Mouse (Mus musculus): ENCODE measurements around the gene Ltbp1. TPM values are rescaled to one million over a fixed set of nuclear protein-coding genes. Genes with fewer than 3 reads are reported as not detected.
"Not testable (repeated sequence)": the region's sequence is repeated elsewhere in the genome, so short reads cannot be mapped to it uniquely, and the experiment has no call there.

Gene Ltbp1
- polyA plus RNA-seq, 1 experiment: 20.3 TPM

DNA sequence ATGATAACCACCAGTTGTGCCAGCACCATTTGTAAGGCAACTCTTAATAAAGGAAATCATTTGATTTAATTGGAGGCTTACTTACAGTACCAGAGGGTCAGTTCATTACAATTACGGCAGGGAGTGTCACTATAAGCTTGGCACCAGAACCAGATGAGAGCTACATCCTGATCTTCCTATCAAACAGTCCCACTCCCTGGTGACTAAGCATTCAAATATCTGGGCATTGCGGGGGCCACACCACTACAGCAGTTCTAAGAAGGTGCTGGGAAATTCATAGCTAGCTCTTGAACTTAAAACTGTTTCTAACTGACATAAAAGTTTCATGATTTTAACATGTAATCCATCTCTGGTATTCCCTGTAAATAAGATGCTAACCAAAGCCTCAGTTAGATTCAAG, 134.4 kb downstream of the Ltbp1 start:
- Histone ChIP-seq H3K4me3 (replicated peaks; ENCODE audit: control insufficient read depth, low read depth, low read length) (no peak overlapping the region), H3K4me1 (ENCODE audit: control insufficient read depth, insufficient read depth, low read length) (no peaks in the 10 kb centered on the region), H3K27ac (ENCODE audit: control insufficient read depth, insufficient read depth, low read depth, low read length, poor library complexity) (no peak overlapping the region)
- TF ChIP-seq CTCF (IDR thresholded peaks at IDR 0.05; ENCODE audit: control insufficient read depth, insufficient read depth, low read length): no peak
- TF ChIP-seq POLR2A (IDR thresholded peaks at IDR 0.05; ENCODE audit: borderline replicate concordance, control insufficient read depth, low read depth, low read length): no peak
- WGBS: 67% methylated on average over 2 of the region's 2 CpGs

- H3K27ac ChIP-seq (ENCODE audit: control insufficient read depth, insufficient read depth, low read depth, low read length, poor library complexity); H3K4me3 ChIP-seq (replicated peaks; ENCODE audit: control insufficient read depth, low read depth, low read length); H3K4me1 ChIP-seq (ENCODE audit: control insufficient read depth, insufficient read depth, low read length): not testable (repeated sequence)
- WGBS: 51% methylated on average over 7 of the region's 7 CpGs
Observed at GRCm38 (mm10) chr17:75142845-75143244, 137.5 kb downstream of the Ltbp1 start.

- 91% methylated on average over 6 of the region's 6 CpGs for WGBS
- TF ChIP-seq POLR2A (IDR thresholded peaks at IDR 0.05; ENCODE audit: borderline replicate concordance, control insufficient read depth, low read depth, low read length) (no peak), CTCF (IDR thresholded peaks at IDR 0.05; ENCODE audit: control insufficient read depth, insufficient read depth, low read length) (no peak)
- Histone ChIP-seq H3K4me3 (replicated peaks; ENCODE audit: control insufficient read depth, low read depth, low read length) (no peak overlapping the region), H3K27ac (ENCODE audit: control insufficient read depth, insufficient read depth, low read depth, low read length, poor library complexity) (no peak overlapping the region), H3K4me1 (ENCODE audit: control insufficient read depth, insufficient read depth, low read length) (no peaks in the 10 kb centered on the region)
Observed at GRCm38 (mm10) chr17:75143927-75144326, 138.6 kb downstream of the Ltbp1 start.

GRCm38 (mm10) chr17:75147218-75147617, 141.8 kb downstream of the Ltbp1 start:
- Histone ChIP-seq H3K4me3 (replicated peaks; ENCODE audit: control insufficient read depth, low read depth, low read length) (no peak overlapping the region), H3K4me1 (ENCODE audit: control insufficient read depth, insufficient read depth, low read length) (no peaks in the 10 kb centered on the region), H3K27ac (ENCODE audit: control insufficient read depth, insufficient read depth, low read depth, low read length, poor library complexity) (no peak overlapping the region)
- TF ChIP-seq POLR2A (IDR thresholded peaks at IDR 0.05; ENCODE audit: borderline replicate concordance, control insufficient read depth, low read depth, low read length) (no peak), CTCF (IDR thresholded peaks at IDR 0.05; ENCODE audit: control insufficient read depth, insufficient read depth, low read length) (no peak)
- 29% methylated on average over 4 of the region's 4 CpGs for WGBS

DNA sequence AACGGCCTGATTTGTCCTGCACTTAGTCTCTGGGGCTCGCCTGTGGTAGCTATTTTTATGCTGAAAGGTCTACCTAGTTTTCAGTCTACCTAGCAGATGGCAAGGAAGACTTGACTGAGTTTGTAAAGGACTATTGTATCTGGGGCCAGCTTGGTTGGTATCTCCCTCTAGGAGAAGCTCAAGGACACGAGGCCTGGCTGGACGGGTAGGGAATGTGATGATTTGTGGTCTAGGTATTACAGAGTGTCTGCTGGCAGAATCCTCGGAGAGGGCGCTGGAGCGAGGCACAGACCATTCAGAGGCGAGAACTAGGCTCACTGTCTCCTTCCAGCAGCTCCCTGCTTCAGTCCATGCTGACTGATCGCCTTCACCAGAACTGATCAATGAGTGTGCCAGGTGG, 146.4 kb downstream of the Ltbp1 start:
- Histone ChIP-seq H3K4me1 (ENCODE audit: control insufficient read depth, insufficient read depth, low read length) (no peaks in the 10 kb centered on the region), H3K4me3 (replicated peaks; ENCODE audit: control insufficient read depth, low read depth, low read length) (no peak overlapping the region), H3K27ac (ENCODE audit: control insufficient read depth, insufficient read depth, low read depth, low read length, poor library complexity) (no peak overlapping the region)
- 82% methylated on average over 9 of the region's 9 CpGs for WGBS
- TF ChIP-seq POLR2A (IDR thresholded peaks at IDR 0.05; ENCODE audit: borderline replicate concordance, control insufficient read depth, low read depth, low read length) (no peak), CTCF (IDR thresholded peaks at IDR 0.05; ENCODE audit: control insufficient read depth, insufficient read depth, low read length) (no peak)

- 56% methylated on average over 6 of the region's 6 CpGs for WGBS
- no peak overlapping the region for H3K27ac ChIP-seq (ENCODE audit: control insufficient read depth, insufficient read depth, low read depth, low read length, poor library complexity)
- H3K4me3 ChIP-seq (replicated peaks; ENCODE audit: control insufficient read depth, low read depth, low read length): no peak overlapping the region
- no peaks in the 10 kb centered on the region for H3K4me1 ChIP-seq (ENCODE audit: control insufficient read depth, insufficient read depth, low read length)
- TF ChIP-seq POLR2A (IDR thresholded peaks at IDR 0.05; ENCODE audit: borderline replicate concordance, control insufficient read depth, low read depth, low read length): no peak
- no peak for TF ChIP-seq CTCF (IDR thresholded peaks at IDR 0.05; ENCODE audit: control insufficient read depth, insufficient read depth, low read length)
Observed at GRCm38 (mm10) chr17:75153088-75153487, 147.7 kb downstream of the Ltbp1 start.

DNA sequence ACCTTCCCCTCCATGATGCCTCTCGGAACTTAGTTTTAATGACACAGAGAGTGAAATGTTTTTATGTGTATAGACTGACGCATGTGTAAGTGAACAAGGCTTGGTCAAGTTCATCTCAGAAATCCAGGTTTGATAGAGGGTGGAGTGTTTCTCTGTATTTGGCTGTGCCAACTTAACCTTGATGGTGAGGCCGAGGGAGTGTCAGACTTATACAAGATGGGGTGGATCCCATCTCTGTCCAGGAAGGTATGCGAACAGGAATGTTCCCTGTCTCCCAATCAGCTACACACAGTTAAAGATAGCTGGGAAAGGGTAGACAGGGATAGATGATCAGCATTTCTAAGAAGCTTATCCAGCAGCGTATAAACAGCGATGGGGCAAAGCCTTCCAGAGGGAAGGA, 153.0 kb downstream of the Ltbp1 start:
- no peak for TF ChIP-seq POLR2A (IDR thresholded peaks at IDR 0.05; ENCODE audit: borderline replicate concordance, control insufficient read depth, low read depth, low read length)
- TF ChIP-seq CTCF (IDR thresholded peaks at IDR 0.05; ENCODE audit: control insufficient read depth, insufficient read depth, low read length): no peak
- Histone ChIP-seq H3K27ac (ENCODE audit: control insufficient read depth, insufficient read depth, low read depth, low read length, poor library complexity) (no peak overlapping the region), H3K4me3 (replicated peaks; ENCODE audit: control insufficient read depth, low read depth, low read length) (no peak overlapping the region), H3K4me1 (ENCODE audit: control insufficient read depth, insufficient read depth, low read length) (no peaks in the 10 kb centered on the region)
- 88% methylated on average over 6 of the region's 6 CpGs for WGBS

DNA sequence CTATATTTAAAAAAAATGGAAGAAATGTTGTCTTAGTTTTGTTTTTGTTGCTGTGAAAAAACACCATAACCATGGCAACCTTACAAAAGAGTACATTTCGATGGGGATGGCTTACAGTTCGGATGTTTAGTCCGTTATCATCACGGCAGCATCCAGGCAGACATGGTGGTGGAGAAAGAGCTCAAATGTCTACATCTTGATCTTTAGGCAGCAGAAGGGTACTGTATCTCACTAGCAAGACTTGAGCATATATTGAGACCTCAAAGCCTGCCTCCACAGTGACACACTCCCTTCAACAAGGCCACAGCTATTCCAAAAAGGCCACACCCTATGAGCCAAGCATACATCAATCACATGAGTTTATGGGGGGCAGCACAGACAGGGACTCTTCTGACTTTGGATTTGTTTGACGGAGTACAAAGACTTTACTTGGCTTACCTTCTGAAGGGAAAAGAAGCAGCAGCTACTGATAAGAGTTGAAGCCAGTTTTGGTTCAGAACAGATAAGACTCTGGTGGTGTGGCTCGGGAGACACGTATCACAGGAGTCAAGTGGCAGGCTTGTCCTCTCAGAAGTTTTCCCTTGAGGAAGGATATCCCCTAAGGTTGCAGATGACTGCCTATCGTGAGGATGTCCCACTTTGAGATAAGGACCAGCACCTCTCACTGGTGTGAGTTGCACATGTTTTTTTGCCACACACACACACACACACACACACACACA, 153.9 kb downstream of the Ltbp1 start:
- TF ChIP-seq CTCF (IDR thresholded peaks at IDR 0.05; ENCODE audit: control insufficient read depth, insufficient read depth, low read length) (no peak), POLR2A (IDR thresholded peaks at IDR 0.05; ENCODE audit: borderline replicate concordance, control insufficient read depth, low read depth, low read length) (no peak)
- Histone ChIP-seq H3K27ac (ENCODE audit: control insufficient read depth, insufficient read depth, low read depth, low read length, poor library complexity) (no peak overlapping the region), H3K4me3 (replicated peaks; ENCODE audit: control insufficient read depth, low read depth, low read length) (no peak overlapping the region), H3K4me1 (ENCODE audit: control insufficient read depth, insufficient read depth, low read length) (no peaks in the 10 kb centered on the region)
- WGBS: 64% methylated on average over 8 of the region's 8 CpGs

GRCm38 (mm10) chr17:75161062-75161461, 155.7 kb downstream of the Ltbp1 start:
- H3K4me1 ChIP-seq (ENCODE audit: control insufficient read depth, insufficient read depth, low read length): no peaks in the 10 kb centered on the region
- TF ChIP-seq POLR2A (IDR thresholded peaks at IDR 0.05; ENCODE audit: borderline replicate concordance, control insufficient read depth, low read depth, low read length): no peak
- WGBS: 87% methylated on average over 10 of the region's 10 CpGs

More at GRCm38 (mm10) chr17:75161062-75161461, 155.7 kb downstream of the Ltbp1 start:
- Histone ChIP-seq H3K4me3 (replicated peaks; ENCODE audit: control insufficient read depth, low read depth, low read length) (no peak overlapping the region), H3K27ac (ENCODE audit: control insufficient read depth, insufficient read depth, low read depth, low read length, poor library complexity) (no peak overlapping the region)
